Comparison of ENCODE assay signal across 9 mouse cellular contexts in the genomic region with DNA sequence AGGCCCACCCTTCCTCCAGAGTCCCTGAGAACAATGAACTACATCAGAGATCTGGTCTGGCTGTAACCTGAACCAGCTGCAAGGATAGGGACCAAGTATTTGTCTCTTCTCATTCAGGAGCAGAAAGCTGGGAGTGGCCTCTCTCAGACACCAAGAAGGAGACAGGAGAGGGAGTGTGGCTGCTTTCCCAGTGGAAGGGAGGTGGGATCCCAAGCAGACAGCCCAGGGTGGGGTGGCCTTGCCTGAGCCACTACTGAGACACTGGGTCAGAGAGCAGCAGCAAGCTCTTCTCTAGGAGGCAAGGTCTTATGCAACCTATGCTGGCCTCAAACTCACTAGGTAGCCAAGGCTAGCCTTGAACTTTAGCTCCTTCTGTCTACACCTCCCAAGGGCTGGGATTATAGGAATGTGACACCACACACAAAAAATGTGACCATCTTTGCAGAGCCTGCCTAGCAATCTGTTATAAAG.
DNase-seq lines count a peak whose midpoint lies in the region; ATAC-seq lines count a peak whose summit lies in the region.
"Had no signal": no experiment of that assay in that cellular context is flagged by ENCODE, and none has a peak within 500 bp of the region (broad histone marks: within the 10 kb centered on the region; RNA-seq: fewer than 3 reads in every experiment).

No protein-coding gene starts in this region.

- ATAC-seq in forebrain, embryonic 11.5 days (replicated peaks; ENCODE audit: low FRiP score), result no peak
- ATAC-seq in forebrain, embryonic 16.5 days, result no peak

- no peak for DNase-seq in forebrain, embryonic 11.5 days (ENCODE audit: low spot score)
- peak; percentile 78 for DNase-seq in ES-CJ7 (ENCODE audit: low read depth, low spot score)
- peak; percentile 36 for DNase-seq in gastrocnemius, postnatal 10 days
- peak; percentile 59 for DNase-seq in kidney, adult 9 months
- DNase-seq in spleen, postnatal 10 days (ENCODE audit: low spot score in 2 of 2), result no peak
- no peak for DNase-seq in left cerebral cortex, adult 18-20 months (ENCODE audit: low spot score in 2 of 2)
- no peak for DNase-seq in c-Kit-positive CD71-positive TER-119-positive erythroid progenitor cells, embryonic 14.5 days (ENCODE audit: low spot score)

- peak overlapping the region; percentile 25; the same call in 1 of the 2 replicates for H3K27ac ChIP-seq in forebrain, embryonic 11.5 days (ENCODE audit: low read depth, low read length)
- no peak overlapping the region for H3K27ac ChIP-seq in forebrain, embryonic 16.5 days (ENCODE audit: low read length)

- no peak overlapping the region for H3K4me3 ChIP-seq in forebrain, embryonic 11.5 days (ENCODE audit: low read depth, low read length)
- no peak overlapping the region for H3K4me3 ChIP-seq in forebrain, embryonic 16.5 days (replicated peaks; ENCODE audit: low read length)

- H3K36me3 ChIP-seq in forebrain, embryonic 11.5 days (ENCODE audit: control insufficient read depth, insufficient read depth, low read length), result no peaks in the 10 kb centered on the region
- H3K36me3 ChIP-seq in forebrain, embryonic 16.5 days (ENCODE audit: control insufficient read depth, insufficient read depth), result no peaks in the 10 kb centered on the region

- no peak overlapping the region for H3K9ac ChIP-seq in forebrain, embryonic 11.5 days (ENCODE audit: low read length)
- no peak overlapping the region for H3K9ac ChIP-seq in forebrain, embryonic 16.5 days (replicated peaks; ENCODE audit: low read depth, low read length)

- H3K27me3 ChIP-seq in forebrain, embryonic 11.5 days (ENCODE audit: control insufficient read depth, insufficient read depth, low read length), result no peaks in the 10 kb centered on the region
- H3K27me3 ChIP-seq in forebrain, embryonic 16.5 days (replicated peaks; ENCODE audit: control insufficient read depth, insufficient read depth, low read length), result no peaks in the 10 kb centered on the region
- H3K27me3 ChIP-seq: CH12.LX had no signal

- no peak overlapping the region for H3K4me2 ChIP-seq in forebrain, embryonic 11.5 days (ENCODE audit: low read depth, low read length, severe bottlenecking)
- H3K4me2 ChIP-seq in forebrain, embryonic 16.5 days (ENCODE audit: low read length), result no peak overlapping the region

- H3K4me1 ChIP-seq in forebrain, embryonic 11.5 days (replicated peaks; ENCODE audit: control insufficient read depth, insufficient read depth, low read length), result 0 out of 2 replicates have a peak, but pooled peaks cover 3% of the 10 kb centered on the region
- H3K4me1 ChIP-seq in forebrain, embryonic 16.5 days (replicated peaks; ENCODE audit: control insufficient read depth, insufficient read depth, low read length), result no peaks in the 10 kb centered on the region

- no peaks in the 10 kb centered on the region for H3K9me3 ChIP-seq in forebrain, embryonic 11.5 days (ENCODE audit: control insufficient read depth, low read length)
- no peaks in the 10 kb centered on the region for H3K9me3 ChIP-seq in forebrain, embryonic 16.5 days (ENCODE audit: control insufficient read depth, low read length)

Comparison
In these comparisons a context has a peak if more than half of its experiments do, and no peak if none do; other contexts are left out.
1. DNase-seq: peak in ES-CJ7 (single experiment), gastrocnemius, postnatal 10 days (single experiment) and kidney, adult 9 months (single experiment); none in forebrain, embryonic 11.5 days (single experiment), spleen, postnatal 10 days (0 of 2), left cerebral cortex, adult 18-20 months (0 of 2) and c-Kit-positive CD71-positive TER-119-positive erythroid progenitor cells, embryonic 14.5 days (single experiment).